Mouse (Mus musculus): ENCODE measurements around the gene Pnpla6. TPM values are rescaled to one million over a fixed set of nuclear protein-coding genes. Genes with fewer than 3 reads are reported as not detected.

Gene Pnpla6
- total RNA-seq, 1 experiment from 2014 or later, result 31.3 TPM

DNA sequence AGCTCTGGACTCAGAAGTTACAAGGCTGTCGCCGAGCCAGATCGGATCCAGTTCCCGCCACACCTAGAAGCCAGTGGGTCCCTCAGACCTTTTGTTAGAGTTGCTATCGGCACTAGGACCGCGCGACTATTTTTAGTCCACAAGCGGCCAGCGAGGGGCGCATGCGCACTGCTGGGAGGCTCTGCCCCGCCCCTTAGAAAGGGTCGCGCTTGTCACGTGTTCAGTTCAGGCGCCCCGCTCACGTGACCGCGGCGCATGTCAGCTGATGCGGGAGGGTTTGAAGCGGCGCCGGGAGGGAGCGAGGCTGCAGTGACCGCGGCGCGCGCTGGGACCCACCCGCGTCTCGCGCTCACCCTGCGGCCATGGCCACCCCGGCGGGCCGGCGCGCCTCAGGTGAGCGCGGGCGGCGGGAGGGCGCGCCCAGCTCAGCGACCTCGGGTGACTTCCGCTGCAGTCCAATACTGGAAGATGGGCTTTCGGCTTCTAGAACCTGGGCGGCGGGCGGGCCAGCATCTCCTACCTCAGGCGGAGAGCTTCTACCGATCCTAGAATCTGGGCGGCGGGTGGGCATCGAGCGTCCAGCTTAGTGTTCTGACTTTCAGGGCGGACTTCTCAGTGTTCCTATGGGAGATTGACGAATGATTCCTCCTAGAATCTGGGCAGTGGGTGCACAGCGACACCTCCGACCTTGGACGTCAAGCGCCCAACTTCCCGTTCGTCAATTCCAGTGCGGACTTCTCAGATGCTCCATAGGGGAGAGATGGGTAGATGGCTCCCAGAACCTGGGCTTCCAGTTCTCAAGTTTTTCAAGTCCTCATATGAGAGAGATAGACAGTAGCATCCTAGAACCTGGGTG, 14.7 kb upstream of the Pnpla6 start, which contains the start of gene Mcoln1:
Gene Mcoln1, plus strand, starts transcription at position 223 of the 856 bp plus-strand sequence.
- ATAC-seq (replicated peaks; ENCODE audit: insufficient number of reproducible peaks, low FRiP score, low TSS enrichment, poor library complexity, severe bottlenecking), result peak; percentile 84

DNA sequence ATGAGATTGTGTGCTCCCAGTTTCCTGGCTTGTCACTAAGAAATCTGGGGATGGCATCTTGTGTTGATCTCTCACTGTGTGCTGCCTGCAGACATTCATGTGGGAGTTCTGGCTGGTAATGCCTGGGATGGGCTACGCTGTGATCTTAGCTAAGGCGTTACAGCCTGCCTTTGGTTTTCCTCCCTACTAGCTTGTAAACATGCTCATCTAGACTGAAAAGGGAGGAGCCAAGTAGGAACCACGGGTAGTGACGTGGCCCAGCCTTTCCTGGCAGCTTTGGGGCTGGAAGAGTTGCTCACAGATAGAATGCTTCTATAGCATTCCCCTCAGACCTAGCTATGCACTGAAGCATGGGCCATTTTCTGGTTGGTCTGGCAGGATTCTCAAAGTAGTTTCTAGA, 13.0 kb upstream of the Pnpla6 start:
- no peak for ATAC-seq (replicated peaks; ENCODE audit: insufficient number of reproducible peaks, low FRiP score, low TSS enrichment, poor library complexity, severe bottlenecking)

DNA sequence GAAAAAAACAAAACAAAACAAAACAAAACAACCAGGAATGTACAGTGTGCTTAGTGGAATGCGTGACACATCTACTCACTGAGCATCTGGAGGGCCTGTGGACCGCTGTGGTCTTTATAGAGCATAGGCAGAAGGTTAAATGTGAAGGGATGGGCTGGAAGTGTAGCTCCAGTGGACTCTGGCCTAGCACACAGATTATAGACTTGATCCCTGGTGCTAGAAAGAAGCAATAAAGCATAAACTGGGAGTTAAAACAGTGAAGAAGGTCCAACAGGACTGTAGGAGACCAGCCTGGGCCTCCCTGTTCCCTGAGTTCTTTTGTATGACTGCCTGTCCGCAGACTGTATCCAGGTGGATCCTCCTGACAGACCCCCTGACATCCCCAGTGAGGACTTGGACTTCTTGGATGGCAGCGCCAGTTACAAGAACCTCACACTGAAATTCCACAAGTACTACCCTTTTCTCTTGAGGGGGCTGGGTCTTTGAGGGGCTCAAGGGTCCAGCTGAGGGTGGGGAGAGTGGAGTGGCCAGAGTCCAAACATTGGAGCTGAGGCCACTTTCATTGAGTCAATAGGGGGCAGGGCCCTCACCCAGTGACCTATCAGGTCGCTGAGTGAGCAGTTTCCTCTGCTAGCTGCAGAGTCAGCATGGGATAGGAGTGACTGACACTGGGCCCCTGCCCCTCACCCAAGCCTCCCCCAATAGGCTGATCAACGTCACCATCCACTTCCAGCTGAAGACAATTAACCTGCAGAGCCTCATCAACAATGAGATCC, 7.0 kb upstream of the Pnpla6 start:
- no peak for ATAC-seq (replicated peaks; ENCODE audit: insufficient number of reproducible peaks, low FRiP score, low TSS enrichment, poor library complexity, severe bottlenecking)

DNA sequence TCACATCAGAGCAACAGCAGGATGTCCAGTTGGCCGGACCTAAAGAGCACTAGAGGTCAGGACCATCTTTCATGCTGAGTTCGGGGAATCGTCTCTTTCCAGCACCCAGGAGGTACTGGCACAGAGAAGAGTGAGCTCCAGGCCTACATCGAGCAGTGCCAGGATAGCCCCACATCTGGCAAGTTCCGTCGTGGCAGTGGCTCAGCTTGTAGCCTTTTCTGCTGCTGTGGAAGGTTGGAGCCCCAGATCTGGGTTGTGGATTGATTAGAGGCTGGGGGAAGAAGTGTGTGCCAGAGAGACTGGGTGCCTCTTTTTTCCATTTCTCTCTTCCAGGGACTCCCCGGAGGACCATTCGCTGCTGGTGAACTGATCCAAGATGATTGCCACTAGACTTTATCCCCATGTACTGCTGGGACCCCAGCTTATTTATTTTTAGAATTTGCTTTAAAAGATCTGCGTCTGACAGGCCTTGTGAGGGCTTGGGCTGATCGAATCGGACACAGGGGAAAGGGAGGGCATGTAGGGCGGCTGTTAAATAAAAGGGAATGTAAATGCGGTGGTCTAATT, 420 bp upstream of the Pnpla6 start:
- no peak for ATAC-seq (replicated peaks; ENCODE audit: insufficient number of reproducible peaks, low FRiP score, low TSS enrichment, poor library complexity, severe bottlenecking)

DNA sequence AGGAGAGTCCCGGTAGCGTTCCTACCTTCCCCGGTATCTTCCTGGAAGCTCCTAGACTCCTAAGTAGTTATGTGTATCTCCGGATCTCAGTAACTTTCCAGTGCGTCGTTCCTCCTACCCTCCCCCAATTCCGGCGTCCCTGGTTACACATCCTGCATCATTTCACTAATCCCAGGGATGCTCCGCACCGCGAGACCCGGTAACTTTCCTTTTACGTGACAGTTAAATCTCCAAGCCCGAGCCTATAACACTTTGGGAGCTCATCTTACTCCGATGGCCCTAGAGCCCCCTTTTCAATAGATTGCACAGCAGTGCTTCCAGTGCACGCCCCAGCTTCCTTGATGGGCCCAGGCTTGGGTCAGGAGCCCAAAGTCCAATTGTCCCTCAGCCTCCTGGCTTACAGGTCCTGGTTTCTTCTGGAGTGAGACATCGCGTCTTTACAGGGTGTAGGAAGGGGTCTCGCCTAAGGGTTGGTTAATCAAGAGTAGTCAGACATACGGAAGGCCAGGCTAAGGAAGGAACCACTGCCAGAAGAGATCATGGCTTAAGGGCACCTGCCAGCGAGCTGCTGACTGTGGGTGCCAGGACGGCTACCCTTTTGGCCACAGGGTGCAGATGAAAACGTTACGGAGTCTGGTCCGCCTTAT, 710 bp downstream of the Pnpla6 start:
- 0 out of 2 replicates have a peak, but pooled peaks have one; percentile 3 for ATAC-seq (replicated peaks; ENCODE audit: insufficient number of reproducible peaks, low FRiP score, low TSS enrichment, poor library complexity, severe bottlenecking)

DNA sequence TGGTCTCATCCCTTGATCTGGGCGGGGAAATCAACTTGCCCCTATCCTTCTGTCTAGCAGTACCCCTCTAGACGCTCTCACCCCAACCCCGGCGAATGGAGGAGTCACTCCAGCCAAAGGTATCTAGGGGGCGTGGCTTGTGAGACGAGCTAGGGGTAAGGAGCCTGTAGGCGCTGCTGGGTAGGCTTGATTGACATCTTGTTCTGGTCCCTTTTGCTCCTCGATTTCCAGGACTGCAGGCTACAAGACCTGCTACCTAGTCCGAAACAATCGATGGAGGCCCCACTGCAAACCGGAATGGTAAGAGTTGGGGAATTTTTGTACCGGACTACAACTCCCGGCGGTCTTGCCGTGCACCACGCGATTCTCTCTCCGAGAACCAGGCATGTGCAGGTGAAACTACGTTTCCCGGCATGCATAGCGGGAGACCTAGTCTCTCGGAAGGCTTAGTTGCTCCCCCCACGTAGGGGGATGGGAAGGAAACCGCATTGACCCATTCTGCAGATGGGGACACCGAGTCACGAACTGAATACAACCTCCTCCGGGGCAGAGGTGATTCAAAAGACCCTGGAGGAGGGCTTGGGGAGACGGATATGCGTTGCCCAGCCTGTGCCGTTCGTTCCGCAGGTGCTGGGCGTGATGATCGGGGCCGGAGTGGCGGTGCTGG, 1.4 kb downstream of the Pnpla6 start:
- peak; percentile 79 for ATAC-seq (replicated peaks; ENCODE audit: insufficient number of reproducible peaks, low FRiP score, low TSS enrichment, poor library complexity, severe bottlenecking)

DNA sequence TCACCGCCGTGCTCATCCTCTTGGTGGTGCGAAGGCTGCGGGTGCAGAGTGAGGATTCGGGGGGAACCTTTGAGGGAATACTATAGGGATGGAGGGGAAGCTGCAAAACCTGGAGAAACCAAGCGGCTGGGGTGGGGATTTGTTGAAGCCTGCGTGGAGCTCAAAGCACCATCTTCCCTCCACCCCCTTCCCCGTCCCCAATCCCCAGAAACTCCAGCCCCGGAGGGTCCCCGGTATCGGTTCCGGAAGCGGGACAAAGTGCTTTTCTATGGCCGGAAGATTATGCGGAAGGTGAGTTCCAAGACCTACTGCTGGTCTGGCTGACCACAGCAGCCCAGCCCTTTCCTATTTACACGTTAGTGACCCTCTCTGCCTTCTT, 1.9 kb downstream of the Pnpla6 start:
- ATAC-seq (replicated peaks; ENCODE audit: insufficient number of reproducible peaks, low FRiP score, low TSS enrichment, poor library complexity, severe bottlenecking), result no peak

DNA sequence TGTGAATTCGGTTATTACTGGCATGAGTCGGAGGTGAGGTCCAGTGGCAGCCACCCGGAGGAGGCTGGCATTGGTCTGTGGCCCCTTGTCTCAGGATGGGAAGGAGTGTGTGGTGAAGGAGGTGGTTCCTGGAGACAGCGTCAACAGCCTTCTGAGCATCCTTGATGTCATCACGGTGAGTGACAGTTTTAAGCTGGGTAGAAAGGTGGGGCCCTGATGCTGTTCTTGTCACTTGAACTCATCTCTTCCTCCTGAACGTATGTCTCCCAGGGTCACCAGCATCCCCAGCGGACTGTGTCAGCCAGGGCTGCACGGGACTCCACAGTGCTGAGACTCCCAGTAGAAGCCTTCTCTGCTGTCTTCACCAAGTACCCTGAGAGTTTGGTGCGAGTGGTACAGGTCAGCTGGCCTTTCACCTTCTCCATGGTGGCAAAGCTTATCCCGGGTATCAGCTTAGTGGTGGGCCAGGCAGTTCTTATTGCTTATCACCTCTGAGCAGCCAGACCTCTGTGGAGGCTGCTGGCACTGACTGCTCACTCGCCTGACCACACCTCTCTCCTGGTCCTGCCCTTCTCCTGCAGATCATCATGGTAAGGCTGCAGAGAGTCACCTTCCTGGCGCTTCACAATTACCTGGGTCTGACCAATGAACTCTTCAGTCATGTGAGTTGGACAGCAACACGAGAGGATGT, 7.0 kb downstream of the Pnpla6 start:
- ATAC-seq (replicated peaks; ENCODE audit: insufficient number of reproducible peaks, low FRiP score, low TSS enrichment, poor library complexity, severe bottlenecking), result no peak

DNA sequence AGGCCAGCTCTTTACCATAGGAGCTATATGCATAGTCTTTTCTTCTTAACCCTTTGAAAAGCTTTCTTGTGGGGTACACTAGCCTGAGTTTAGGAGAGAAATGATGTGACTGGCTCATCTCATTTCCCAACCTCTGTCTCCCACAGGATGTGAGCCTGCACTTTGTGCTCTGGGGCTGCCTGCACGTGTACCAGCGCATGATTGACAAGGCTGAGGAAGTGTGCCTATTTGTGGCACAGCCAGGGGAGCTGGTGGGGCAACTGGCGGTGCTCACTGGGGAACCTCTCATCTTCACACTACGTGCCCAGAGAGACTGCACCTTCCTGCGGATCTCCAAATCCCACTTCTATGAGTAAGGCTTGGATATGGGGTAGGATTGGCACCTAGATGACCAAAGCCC, 15.6 kb downstream of the Pnpla6 start:
- ATAC-seq (replicated peaks; ENCODE audit: insufficient number of reproducible peaks, low FRiP score, low TSS enrichment, poor library complexity, severe bottlenecking), result no peak

DNA sequence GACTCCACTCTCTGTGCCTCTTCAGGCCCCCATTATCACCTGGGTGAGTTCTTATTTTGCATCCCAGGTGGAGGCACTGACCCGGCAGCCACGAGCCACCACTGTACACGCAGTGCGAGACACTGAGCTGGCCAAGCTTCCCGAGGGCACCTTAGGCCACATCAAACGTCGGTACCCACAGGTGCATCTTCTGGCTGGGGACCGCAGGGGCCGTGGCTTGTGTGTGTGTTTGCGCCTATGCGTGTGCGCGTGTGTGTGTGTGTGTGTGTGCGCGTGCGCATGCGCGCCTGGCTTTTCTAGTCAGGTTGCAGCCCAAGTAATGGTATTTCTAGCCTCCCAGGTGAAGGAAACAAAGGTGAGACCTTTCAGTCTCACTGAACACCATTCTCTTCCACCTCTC, 16.8 kb downstream of the Pnpla6 start:
- no peak for ATAC-seq (replicated peaks; ENCODE audit: insufficient number of reproducible peaks, low FRiP score, low TSS enrichment, poor library complexity, severe bottlenecking)

DNA sequence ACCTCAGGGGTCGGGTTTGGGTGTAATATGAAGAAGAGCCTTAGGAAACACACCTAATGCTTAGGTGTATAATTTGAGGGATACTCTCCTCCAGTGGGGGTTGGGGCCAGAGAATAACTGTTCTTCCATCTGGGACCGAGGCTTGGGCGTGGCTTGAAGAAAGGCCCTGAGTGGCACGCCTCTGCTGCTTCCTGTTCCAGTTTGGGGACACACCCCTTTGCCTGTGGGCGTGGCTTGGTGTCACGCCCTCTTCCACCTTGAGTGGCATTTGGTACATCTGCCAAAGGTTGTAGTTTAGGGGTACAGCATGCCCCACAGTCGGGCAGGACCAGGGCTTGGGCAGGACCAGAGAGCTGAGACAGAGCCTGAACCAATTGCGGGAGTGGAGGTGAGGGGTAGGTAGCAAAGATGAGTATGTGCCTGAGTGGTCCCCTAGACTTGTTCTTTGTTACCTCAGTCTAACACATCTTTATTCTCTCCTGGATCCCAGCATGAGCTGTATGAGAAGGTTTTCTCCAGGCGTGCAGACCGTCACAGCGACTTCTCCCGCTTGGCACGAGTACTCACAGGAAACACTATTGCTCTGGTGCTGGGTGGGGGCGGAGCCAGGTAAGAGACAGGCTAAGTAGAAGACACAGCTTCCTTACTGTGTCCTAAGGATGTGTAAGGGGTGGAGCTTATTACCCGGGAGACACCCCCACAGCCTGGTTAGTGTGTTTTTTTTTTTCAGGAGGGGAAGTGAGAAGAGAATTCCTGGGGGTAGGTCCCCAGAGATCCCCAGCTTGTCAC, 21.1 kb downstream of the Pnpla6 start:
- no peak for ATAC-seq (replicated peaks; ENCODE audit: insufficient number of reproducible peaks, low FRiP score, low TSS enrichment, poor library complexity, severe bottlenecking)

DNA sequence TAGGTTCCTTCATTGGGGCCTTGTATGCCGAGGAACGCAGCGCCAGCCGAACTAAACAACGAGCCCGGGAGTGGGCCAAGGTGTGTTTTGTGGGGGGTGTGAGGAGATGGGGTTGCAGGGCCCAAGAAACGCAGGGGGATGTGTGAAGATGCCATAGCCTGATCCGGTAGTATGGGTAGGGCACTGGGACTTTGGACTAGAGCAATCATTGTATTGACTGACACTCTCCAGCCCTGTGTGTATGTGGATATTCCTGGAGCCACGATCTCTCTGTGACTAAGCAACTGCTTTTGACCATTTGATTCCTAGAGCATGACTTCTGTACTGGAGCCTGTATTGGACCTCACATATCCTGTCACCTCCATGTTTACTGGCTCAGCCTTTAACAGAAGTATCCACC, 21.8 kb downstream of the Pnpla6 start:
- ATAC-seq (replicated peaks; ENCODE audit: insufficient number of reproducible peaks, low FRiP score, low TSS enrichment, poor library complexity, severe bottlenecking), result no peak

DNA sequence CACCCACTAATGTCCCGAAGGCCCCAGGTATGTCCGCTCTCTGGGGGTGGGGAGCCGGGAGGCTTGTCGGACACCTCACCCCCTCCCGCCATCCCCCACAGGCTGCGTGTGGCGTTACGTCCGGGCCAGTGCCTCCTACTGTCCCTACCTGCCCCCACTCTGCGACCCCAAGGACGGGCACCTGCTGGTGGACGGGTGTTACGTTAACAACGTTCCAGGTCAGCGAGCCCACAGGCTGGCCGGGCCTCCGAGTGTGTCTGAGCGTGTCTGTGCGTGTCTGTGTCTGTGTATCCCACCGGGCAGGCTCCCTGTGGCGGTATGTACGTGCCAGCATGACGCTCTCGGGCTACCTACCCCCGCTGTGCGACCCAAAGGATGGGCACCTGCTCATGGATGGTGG, 22.5 kb downstream of the Pnpla6 start:
- no peak for ATAC-seq (replicated peaks; ENCODE audit: insufficient number of reproducible peaks, low FRiP score, low TSS enrichment, poor library complexity, severe bottlenecking)

DNA sequence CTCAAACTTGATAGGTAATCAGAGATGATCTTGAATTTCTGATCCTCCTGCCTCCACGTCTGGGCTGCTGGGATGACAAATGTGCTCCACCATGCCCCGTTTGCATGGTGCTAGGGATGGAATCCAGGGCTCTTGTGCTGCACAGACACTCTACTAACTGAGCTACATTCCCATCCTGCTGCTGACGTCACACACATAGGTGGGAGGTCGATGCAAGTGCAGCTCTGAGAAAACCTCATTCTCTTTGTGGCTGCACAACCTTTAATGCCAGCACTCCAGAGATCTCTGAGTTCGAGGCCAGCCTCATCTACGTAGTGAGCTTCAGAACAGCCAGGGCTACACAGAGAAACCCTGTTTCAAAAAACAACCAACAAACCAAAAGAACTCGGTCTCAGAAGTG, 24.0 kb downstream of the Pnpla6 start:
- ATAC-seq (replicated peaks; ENCODE audit: insufficient number of reproducible peaks, low FRiP score, low TSS enrichment, poor library complexity, severe bottlenecking), result no peak

DNA sequence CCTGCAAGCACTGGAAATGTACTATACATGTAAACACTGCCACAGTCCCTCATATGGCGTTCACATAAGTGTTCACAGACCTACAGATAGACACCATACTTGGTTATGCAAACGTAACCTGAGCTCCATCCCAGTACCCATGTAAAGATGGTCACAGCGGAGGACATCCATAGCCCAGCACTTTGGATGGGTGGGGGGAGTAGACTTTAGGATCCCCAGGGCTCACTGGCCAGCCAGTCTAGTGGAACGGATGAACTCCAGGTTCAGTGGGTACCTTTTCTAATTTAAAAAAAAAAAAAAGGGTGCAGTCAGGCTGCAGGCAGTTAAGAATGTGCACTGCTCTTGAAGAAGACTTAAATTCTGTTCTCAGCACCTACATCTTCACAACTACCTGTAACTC, 24.9 kb downstream of the Pnpla6 start:
- ATAC-seq (replicated peaks; ENCODE audit: insufficient number of reproducible peaks, low FRiP score, low TSS enrichment, poor library complexity, severe bottlenecking), result no peak

DNA sequence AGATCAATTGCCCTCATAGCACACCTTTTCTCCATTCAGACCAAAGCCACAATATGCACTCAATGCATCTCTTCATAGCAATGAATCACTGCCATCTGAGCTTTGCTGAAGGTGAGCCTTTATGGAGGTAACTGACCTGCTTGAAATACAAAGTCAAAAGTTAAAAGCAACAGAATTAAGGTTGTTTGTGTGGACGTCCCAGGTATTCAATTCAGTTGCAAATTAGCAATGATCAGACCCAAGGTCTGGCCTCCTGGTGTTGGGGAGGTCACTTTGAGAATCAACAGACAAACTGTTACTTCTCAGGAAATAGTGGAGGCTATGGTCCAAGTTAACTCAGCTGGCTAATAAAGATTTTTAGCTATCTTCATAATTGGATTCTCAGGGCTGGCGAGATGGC, 31.3 kb downstream of the Pnpla6 start:
- ATAC-seq (replicated peaks; ENCODE audit: insufficient number of reproducible peaks, low FRiP score, low TSS enrichment, poor library complexity, severe bottlenecking), result no peak

DNA sequence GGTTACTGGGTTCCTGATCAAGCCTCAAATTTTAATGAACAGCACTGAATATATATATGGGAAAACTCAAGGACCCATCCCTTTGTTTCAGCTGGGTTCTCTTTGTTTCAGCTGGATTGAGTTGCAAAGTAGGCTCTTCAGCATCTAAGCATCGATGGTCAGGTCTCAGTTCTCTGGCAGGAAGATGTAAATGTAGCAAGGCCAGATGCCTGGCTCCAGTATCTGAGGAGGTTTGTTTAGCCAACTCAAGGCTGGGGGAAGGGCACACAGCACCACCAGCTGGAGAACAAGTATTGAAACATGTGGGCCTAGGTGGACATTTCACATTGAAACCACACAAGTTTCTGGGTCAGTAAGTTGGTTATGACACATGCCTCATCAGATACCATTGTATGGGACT, 37.1 kb downstream of the Pnpla6 start:
- ATAC-seq (replicated peaks; ENCODE audit: insufficient number of reproducible peaks, low FRiP score, low TSS enrichment, poor library complexity, severe bottlenecking), result no peak

Data from monocyte, adult 5-6 weeks (primary cell).